Mouse (Mus musculus): Measurements from ENCODE around the gene Dgkh.

GRCm38 (mm10) chr14:78747969-78748651, 15.5 kb upstream of the Dgkh start:
- TF ChIP-seq CTCF (IDR thresholded peaks at IDR 0.05; ENCODE audit: control insufficient read depth, insufficient read depth, low read length) (no peak), POLR2A (IDR thresholded peaks at IDR 0.05; ENCODE audit: borderline replicate concordance, control insufficient read depth, low read depth, low read length) (no peak)
